Mouse (Mus musculus) bone marrow, adult 2 months (tissue): ENCODE results near the gene Hacd1.

Experiments used
- CTCF ChIP-seq: fragments of 200-500 bp; IDR thresholded peaks from 2 replicates; pipeline ENCODE4 v1.5.1; 2011; ENCODE audit warnings: low read length, control low read depth; ENCODE audit not compliant: control insufficient read depth, insufficient read depth
- POLR2A ChIP-seq: fragments of 200-500 bp; IDR thresholded peaks from 2 replicates; pipeline ENCODE4 v1.6.1; 2011; ENCODE audit warnings: low read depth, mild to moderate bottlenecking, control low read depth, low read length, borderline replicate concordance; ENCODE audit not compliant: control insufficient read depth

- TF ChIP-seq POLR2A (no peak), CTCF (no peak)
These were observed 247.9 kb downstream of the Hacd1 start for GRCm38 (mm10) chr2:13808008-13808407.
